ENCODE assay signal across 14 mouse cellular contexts in genomic region chr7:110985581-110986265, GRCm38 (mm10). TPM values are rescaled to one million over a fixed set of nuclear protein-coding genes. Genes with fewer than 3 reads are reported as not detected.
DNase-seq lines count a peak whose midpoint lies in the region; ATAC-seq and TF ChIP-seq lines count a peak whose summit lies in the region.
"Had no signal": no experiment of that assay in that cellular context is flagged by ENCODE, and none has a peak within 500 bp of the region (broad histone marks: within the 10 kb centered on the region; RNA-seq: fewer than 3 reads in every experiment).

No protein-coding gene starts in this region.

- peak overlapping the region; percentile 44; the same call in 1 of the 2 replicates for H3K27ac ChIP-seq in kidney, postnatal 0 days
- H3K27ac ChIP-seq: hindbrain, embryonic 10.5 days; intestine, embryonic 15.5 days had no signal

- no peaks in the 10 kb centered on the region for H3K27me3 ChIP-seq in kidney, postnatal 0 days (ENCODE audit: insufficient read depth, low read length)
- H3K27me3 ChIP-seq: intestine, embryonic 15.5 days had no signal

- 0 out of 2 replicates have a peak, but pooled peaks cover 11% of the 10 kb centered on the region for H3K4me1 ChIP-seq in kidney, postnatal 0 days (replicated peaks; ENCODE audit: insufficient read depth, low read length)

- DNase-seq in gastrocnemius, postnatal 25 days: peak; percentile 19
- no peak for DNase-seq in gastrocnemius, postnatal 4 days (ENCODE audit: low spot score in 2 of 2)
- DNase-seq in urinary bladder, adult 2 months (ENCODE audit: low spot score): peak; percentile 10
- no peak for DNase-seq in urinary bladder, postnatal 14 days (ENCODE audit: low spot score)
- DNase-seq in kidney, postnatal 0 days (ENCODE audit: low spot score): no peak
- DNase-seq in yolk sac, embryonic 10.5 days (ENCODE audit: low spot score): peak; percentile 81
- no peak for DNase-seq in ovary, postnatal 36 days (ENCODE audit: low spot score)
- no peak for DNase-seq in natural killer cell, adult 2 months (ENCODE audit: low spot score in 2 of 2)
- DNase-seq: cerebellum, adult 9-11 months; gastrocnemius, postnatal 10 days had no signal

- no peak for ATAC-seq in kidney, postnatal 0 days (replicated peaks; ENCODE audit: low FRiP score, low read depth)
- ATAC-seq: intestine, embryonic 15.5 days had no signal

- WGBS in kidney, postnatal 0 days: 68% methylated on average over 7 of the region's 7 CpGs

- no peak overlapping the region for H3K4me2 ChIP-seq in kidney, postnatal 0 days (ENCODE audit: low read length)
- H3K4me2 ChIP-seq: intestine, embryonic 15.5 days; liver, embryonic 11.5 days had no signal

- TF ChIP-seq CTCF in kidney, postnatal 0 days (IDR thresholded peaks at IDR 0.05; ENCODE audit: low read depth): no peak

- no peak overlapping the region for H3K9ac ChIP-seq in kidney, postnatal 0 days (ENCODE audit: low read depth, low read length)
- H3K9ac ChIP-seq: intestine, embryonic 15.5 days had no signal

- H3K36me3 ChIP-seq in kidney, postnatal 0 days (ENCODE audit: insufficient read depth, low read length): no peaks in the 10 kb centered on the region
- H3K36me3 ChIP-seq: hindbrain, embryonic 10.5 days; intestine, embryonic 15.5 days had no signal

- H3K9me3 ChIP-seq in kidney, postnatal 0 days (replicated peaks; ENCODE audit: low read length): no peaks in the 10 kb centered on the region
- H3K9me3 ChIP-seq: hindbrain, embryonic 10.5 days; intestine, embryonic 15.5 days had no signal

- no peak overlapping the region for H3K4me3 ChIP-seq in kidney, postnatal 0 days (replicated peaks; ENCODE audit: low read depth, low read length)
- H3K4me3 ChIP-seq: hindbrain, embryonic 10.5 days; intestine, embryonic 15.5 days; myocyte had no signal

RNA-seq across cellular contexts. Expression of gene Mrvi1, which starts 3.5 kb away (rescaled TPM):
- 1 to 10 TPM; 4.0 to 5.4 TPM for total RNA-seq in gastrocnemius, postnatal 25 days (2021)
- total RNA-seq in gastrocnemius, postnatal 4 days (2021): 1 to 10 TPM; 9.0 to 9.2 TPM
- polyA plus RNA-seq in urinary bladder, adult 2 months (2012; rRNA removed): 109 and 197 TPM in 2 replicates
- polyA plus RNA-seq in kidney, postnatal 0 days (2015; fragmentation: Nextera tagmentation; extraction: Ambion mirVana): 9.3 and 9.5 TPM in 2 replicates

RNA-seq across cellular contexts. Expression of gene Ctr9, which starts 43.0 kb away (rescaled TPM):
- 10 to 100 TPM; 13.6 to 14.4 TPM for total RNA-seq in gastrocnemius, postnatal 25 days (2021)
- 10 to 100 TPM; 27.2 to 30.3 TPM for total RNA-seq in gastrocnemius, postnatal 4 days (2021)
- polyA plus RNA-seq in urinary bladder, adult 2 months (2012; rRNA removed): 31.3 and 33.1 TPM in 2 replicates
- 50.5 and 54.9 TPM in 2 replicates for polyA plus RNA-seq in kidney, postnatal 0 days (2015; fragmentation: Nextera tagmentation; extraction: Ambion mirVana)

Comparison
In these comparisons a context has a peak if more than half of its experiments do, and no peak if none do; other contexts are left out.
1. DNase-seq: peak in gastrocnemius, postnatal 25 days (single experiment), urinary bladder, adult 2 months (single experiment) and yolk sac, embryonic 10.5 days (single experiment); none in gastrocnemius, postnatal 4 days (0 of 2), urinary bladder, postnatal 14 days (single experiment), kidney, postnatal 0 days (single experiment), ovary, postnatal 36 days (single experiment) and natural killer cell, adult 2 months (0 of 2).